Mouse (Mus musculus) left cerebral cortex, adult 8-10 months (tissue): Measurements from ENCODE around the gene Bean1. TPM values are rescaled to one million over a fixed set of nuclear protein-coding genes. Genes with fewer than 3 reads are reported as not detected.

ENCODE experiments used
- DNase-seq, 2 experiments: peaks; one replicate each; pipeline ENCODE4 v3.0.0; 2022; ENCODE audit warnings: low spot score in 2 of 2
- total RNA-seq, 4 experiments: library from RNA; stranded (reverse); gene quantifications; 2 replicates each; pipeline ENCODE4 v1.2.4; 2022

Bean1 gene
- 10 to 100 TPM in 2 of 4 experiments, 1 to 10 TPM in 2; 8.6 to 11.1 (median 9.9) TPM for total RNA-seq

DNA sequence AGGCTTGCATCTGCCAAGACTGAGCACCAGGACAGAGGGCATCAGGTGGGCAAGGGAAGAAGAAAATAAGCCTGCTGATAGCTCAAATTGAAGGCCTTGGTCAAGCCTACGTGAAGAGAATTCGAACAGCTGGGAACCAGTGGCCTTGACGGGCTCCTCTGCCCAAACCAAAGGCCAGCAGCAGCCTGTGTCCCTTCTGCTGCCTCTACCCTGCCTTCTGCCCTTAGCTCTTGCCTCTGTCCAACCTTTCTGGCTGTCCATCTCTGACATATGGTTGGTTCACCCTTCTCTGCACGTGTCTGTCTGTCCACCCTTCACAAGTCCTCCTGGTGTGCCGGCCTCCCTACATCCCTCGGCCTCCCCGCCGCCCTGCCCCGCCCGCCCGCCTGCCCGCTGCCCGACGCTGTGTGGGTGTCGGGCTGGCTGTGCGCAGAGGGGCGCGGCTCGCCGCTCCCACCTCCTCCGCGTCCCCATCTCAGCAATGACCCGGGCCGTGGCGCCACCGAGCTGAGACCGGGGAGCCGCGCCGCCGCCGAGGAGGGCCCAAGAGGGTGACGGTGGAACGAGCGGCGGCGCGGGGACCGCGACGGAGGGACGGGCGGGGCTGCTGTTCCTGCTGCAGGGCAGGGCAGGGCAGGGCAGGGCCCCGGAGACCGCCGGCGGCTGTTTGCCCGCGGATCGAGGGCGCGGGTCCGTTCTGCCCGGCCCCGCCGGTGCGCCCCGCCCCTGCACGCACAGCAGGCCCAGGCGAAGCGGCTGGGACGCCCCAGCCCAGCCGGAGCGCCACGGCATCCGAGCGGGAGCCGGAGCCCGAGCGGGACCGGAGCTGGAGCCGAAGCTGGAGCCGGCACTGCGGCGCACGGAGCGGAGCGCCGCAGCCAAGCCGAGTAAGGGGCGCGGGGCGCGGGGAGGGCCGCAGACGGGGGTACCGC lies at the start of gene Bean1:
Gene Bean1, plus strand, starts transcription at position 325 of the 932 bp plus-strand sequence.
- DNase-seq = peak in 1 of 2 experiments; percentile 23

- no peak for DNase-seq
These were observed 48.4 kb upstream of the Bean1 start for GRCm38 (mm10) chr8:104121640-104122416.

GRCm38 (mm10) chr8:104123080-104123657 lies 47.1 kb upstream of the Bean1 start:
- no peak for DNase-seq

GRCm38 (mm10) chr8:104124534-104124933 lies 45.7 kb upstream of the Bean1 start:
- DNase-seq = no peak

- DNase-seq = peak in 1 of 2 experiments; percentile 83
These were observed 42.9 kb upstream of the Bean1 start for GRCm38 (mm10) chr8:104127160-104127883.

DNA sequence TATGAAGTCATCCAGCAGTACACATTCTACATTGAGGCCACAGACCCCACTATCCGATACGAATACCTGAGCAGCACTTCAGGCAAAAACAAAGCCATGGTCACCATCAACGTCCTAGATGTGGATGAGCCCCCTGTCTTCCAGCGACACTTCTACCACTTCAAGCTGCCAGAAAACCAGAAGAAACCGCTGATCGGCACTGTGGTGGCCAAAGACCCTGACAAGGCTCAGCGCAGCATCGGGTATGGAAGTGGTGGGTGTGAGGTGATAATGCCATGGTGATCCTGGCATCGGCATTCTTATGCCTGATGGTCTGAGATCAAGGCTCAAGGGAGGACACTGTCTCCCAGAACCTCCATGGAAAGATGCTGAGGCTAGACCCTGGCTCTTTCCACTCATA lies 39.3 kb upstream of the Bean1 start:
- DNase-seq = no peak

DNA sequence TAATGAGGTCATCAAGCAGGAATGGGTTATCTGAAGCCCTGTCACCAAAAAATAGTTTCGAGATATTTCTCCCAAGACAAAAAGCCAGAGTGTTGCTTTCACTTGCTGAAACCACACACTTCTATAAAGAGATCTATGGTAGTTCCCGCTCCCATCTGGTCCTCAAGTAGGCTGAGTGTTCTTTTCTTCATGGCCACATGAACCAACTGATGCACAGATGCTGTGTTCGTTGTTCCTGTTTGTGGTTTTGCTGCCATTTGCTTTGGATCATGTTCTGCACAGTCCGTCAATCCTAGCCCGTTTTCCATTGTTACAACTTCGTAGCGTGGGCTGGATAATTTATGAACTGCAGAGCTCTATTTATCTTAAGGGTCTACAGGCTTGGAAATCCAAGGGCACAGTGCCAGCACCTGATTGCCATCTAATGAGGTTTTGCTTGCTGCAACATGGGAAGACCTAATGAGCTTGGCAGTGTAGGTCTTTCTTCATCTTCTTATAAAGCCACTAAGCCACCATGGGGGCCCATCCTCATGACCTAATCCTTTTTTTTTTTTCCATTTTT lies 38.7 kb upstream of the Bean1 start:
- DNase-seq = no peak

- no peak for DNase-seq
These were observed 35.7 kb upstream of the Bean1 start for GRCm38 (mm10) chr8:104134521-104134920.

DNA sequence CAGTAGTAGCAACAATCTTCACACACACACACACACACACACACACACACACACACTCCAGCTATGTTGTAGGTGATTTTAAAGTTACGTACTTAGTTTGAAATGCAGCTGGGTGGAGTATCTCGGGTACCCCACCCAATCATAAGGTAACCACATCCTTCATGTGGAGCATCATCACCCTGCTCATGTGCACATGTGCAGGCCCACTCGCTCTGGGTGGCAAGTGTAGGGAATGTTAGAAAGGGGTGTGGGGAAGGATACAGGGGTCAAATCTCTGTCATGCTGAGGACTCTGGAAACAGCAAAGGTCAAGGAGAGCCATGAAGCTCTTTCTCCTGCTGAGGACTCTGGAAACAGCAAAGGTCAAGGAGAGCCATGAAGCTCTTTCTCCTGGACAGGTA lies 34.0 kb upstream of the Bean1 start:
- DNase-seq = no peak

- no peak for DNase-seq
These were observed 32.6 kb upstream of the Bean1 start for GRCm38 (mm10) chr8:104137636-104138035.

DNA sequence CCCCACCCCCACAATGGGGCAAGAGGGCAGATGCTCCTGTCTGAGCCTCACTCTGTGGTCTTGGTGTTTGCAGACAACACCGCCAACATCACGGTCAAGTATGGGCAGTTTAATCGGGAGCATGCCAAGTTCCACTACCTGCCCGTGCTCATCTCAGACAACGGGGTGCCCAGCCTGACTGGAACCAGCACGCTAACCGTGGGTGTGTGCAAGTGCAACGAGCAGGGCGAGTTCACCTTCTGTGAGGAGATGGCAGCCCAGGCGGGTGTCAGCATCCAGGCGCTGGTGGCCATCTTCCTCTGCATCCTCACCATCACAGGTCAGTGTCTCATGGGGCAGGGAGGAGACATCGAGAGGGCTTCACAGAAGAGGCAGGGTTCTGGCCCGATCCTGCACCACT lies 29.6 kb upstream of the Bean1 start:
- no peak for DNase-seq

DNA sequence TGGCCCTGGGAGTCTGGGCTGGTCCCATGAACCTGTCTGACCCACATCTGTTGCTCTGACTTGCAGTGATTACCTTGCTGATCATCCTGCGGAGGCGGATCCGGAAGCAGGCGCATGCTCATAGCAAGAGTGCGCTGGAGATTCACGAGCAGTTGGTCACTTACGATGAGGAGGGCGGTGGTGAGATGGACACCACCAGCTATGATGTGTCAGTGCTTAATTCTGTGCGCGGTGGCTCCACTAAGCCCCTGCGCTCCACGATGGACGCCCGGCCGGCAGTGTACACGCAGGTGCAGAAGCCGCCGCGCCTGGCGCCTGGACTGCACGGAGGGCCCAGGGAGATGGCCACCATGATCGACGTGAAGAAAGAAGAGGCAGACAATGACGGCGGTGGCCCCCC lies 27.8 kb upstream of the Bean1 start:
- no peak for DNase-seq

DNA sequence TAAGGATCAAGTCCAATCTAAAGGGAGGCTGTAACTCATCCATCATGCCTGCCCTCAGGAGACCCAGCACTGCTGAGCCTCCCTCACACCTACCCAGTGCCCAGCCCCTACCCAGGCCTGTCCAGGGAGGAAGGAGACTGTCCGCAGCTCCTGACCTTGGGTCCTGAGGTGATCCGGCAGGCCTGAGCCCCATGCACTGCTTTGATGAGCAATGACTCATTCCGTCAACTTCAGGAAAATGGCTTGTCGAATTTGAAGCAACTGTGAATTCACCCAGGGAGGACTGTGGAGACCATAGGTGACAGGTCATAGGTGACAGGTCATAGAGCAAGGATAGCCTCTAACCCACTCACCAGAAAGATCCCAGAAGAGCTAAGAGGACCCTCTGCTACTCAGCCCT lies 26.9 kb upstream of the Bean1 start:
- DNase-seq = no peak

DNA sequence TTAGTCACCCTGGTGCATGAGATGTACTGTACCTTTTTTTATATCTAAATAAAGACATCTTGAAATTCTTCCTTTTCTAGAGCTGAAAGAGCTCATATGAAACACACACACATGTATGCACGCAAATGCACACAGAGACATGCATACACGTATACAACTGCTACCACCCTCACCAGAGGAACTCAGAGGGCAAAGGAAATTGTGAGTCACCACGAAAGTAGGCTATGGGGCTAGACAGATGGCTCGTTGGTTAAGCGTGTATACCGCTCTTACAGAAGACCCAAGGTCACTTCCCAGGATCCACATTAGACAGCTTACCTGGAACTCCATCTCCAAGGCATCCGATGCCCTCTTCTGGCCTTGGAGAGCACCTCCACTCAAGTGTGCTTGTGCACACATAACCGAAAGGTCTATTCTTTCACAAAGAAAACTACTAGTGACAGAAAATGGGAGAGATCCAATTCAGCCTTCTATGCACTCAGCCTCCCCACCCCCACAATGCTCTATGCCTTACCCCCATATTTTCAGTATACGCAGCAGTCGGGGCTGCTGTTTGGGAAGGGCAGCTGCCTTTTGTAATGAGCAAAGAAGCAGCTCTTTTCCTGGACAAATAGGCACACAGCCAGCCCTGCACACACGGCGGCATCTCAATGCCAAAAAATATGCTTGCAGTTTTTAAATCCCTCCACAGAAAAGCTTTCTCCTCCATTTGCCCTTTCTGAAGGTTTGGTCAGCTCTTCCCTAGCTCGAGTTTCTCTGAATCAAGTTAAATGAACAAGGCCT lies 25.6 kb upstream of the Bean1 start:
- no peak for DNase-seq

DNA sequence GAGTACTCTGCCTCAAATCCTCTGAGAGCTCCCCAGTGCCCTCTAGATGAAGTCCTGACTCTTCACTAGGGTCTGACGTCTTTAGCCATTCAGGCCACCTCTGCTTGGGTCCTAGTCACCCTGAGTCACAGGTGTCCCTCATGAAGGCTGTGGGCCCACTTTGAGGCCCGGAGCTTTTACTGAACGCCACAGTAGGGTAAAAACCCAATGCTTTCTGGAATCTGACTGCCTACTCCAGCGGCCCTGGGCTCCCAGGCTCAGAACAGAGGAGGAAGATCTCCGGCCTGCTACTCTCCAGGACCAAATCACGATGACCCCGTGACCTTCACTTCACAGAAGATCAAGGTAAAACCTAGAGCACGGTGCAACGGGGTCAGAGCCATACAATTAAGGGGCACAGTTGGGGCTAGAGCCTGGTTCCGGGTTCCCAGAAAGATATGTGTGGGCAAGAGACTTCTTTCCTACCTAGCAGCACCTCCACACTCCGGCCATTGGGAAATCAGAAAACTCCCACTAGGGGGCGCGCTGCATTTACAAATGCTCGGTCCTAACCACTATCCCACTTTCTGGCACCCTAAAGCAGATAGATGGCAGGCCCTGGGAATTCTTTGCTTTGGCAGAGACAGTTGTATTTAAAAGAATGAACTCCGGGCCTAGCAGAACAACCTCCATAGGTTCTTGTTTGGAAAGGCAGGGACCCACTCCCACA lies 24.1 kb upstream of the Bean1 start:
- peak; percentile 46 to 77 for DNase-seq

- no peak for DNase-seq
These were observed 23.3 kb upstream of the Bean1 start for GRCm38 (mm10) chr8:104146717-104147494.

- no peak for DNase-seq
These were observed 22.3 kb upstream of the Bean1 start for GRCm38 (mm10) chr8:104147947-104148346.

DNA sequence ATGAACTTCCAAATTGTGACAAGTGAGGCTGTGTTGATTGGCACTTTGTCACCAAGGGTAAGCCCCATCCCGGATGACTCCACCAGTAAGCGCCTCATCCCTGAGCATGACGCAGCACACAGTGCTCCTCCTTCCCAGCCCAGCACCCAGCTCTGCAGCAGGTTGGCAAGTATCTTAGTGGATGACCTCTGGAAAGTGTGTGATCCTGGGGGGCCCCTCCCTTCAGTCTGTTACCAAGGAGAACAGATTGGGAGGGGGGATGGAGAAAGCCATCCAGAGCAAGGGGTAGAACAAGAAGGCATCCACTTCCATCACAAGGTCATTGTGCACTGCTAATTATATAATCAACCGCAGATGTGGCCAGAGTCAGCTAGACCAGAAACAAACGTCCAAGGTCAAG lies 9.5 kb upstream of the Bean1 start:
- no peak for DNase-seq

DNA sequence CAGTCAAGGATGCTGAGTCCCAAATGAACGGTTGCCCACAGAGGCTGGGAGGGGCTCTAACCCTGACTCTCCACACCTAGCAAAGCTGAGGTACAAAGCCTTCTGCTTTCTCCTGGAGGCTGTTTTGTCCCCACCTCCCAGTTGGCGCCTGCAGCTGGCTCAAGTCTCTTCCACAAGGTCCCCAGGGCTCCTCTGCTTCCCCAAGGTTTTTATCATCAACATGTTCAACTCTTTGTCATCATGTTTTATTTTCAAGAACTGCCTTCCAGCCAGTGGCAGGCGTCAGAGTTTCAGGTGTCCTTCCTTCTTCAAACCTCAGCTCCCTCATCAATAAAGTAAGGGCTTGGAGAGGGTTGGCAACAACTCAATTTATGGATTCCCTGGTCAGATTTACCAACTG lies 781 bp upstream of the Bean1 start:
- no peak for DNase-seq
